Mouse (Mus musculus): Measurements from ENCODE around the gene Gtf2i.

GRCm38 (mm10) chr5:134309345-134309744, 5.2 kb downstream of the Gtf2i start:
- TF ChIP-seq ZNF384 (IDR thresholded peaks at IDR 0.05; ENCODE audit: low read depth, low read length) = no peak
- no peak for TF ChIP-seq ZC3H11A (IDR thresholded peaks at IDR 0.05; ENCODE audit: borderline replicate concordance, low read depth, low read length)

Measured in ES-E14 (cell line).